Mouse (Mus musculus) left cerebral cortex, adult 2 months (tissue): ENCODE data around the gene Ddx23. TPM values are rescaled to one million over a fixed set of nuclear protein-coding genes. Genes with fewer than 3 reads are reported as not detected.

ENCODE experiments used
- DNase-seq, 2 experiments: peaks; one replicate each; pipeline ENCODE4 v3.0.0; 2021 to 2022; ENCODE audit warnings: low spot score in 2 of 2, mixed read lengths in 1 of 2; ENCODE audit errors: extremely low spot score in 1 of 2
- H3K27ac ChIP-seq: fragments of 200-600 bp; 2 replicates; pipeline ENCODE4 v1.8.1; 2022
- H3K4me3 ChIP-seq: fragments of 200-600 bp; 2 replicates; pipeline ENCODE4 v1.8.1; 2022
- CTCF ChIP-seq: fragments of 200-600 bp; IDR thresholded peaks from 2 replicates; pipeline ENCODE4 v1.8.1; 2022; ENCODE audit warnings: antibody characterized with exemption, mild to moderate bottlenecking, moderate library complexity
- intact Hi-C: fragments of 180-260 bp; cut with DNase I; formaldehyde crosslinking; loops from one replicate; pipeline ENCODE4 v1.15.1; 2025
- total RNA-seq, 2 experiments: library from RNA; stranded (reverse); gene quantifications; 2 replicates each; pipeline ENCODE4 v1.2.3; 2021

Ddx23 gene
- total RNA-seq, 2 experiments from 2014 or later, result 84.4 to 90.2 TPM

- TF ChIP-seq CTCF, result no peak
- Histone ChIP-seq H3K4me3 (peak overlapping the region; percentile 91), H3K27ac (peak overlapping the region; percentile 97)
- no peak for DNase-seq
- intact Hi-C loops, result no loop called here
Observed at GRCm38 (mm10) chr15:98610131-98610633, 52.5 kb downstream of the Ddx23 start.

DNA sequence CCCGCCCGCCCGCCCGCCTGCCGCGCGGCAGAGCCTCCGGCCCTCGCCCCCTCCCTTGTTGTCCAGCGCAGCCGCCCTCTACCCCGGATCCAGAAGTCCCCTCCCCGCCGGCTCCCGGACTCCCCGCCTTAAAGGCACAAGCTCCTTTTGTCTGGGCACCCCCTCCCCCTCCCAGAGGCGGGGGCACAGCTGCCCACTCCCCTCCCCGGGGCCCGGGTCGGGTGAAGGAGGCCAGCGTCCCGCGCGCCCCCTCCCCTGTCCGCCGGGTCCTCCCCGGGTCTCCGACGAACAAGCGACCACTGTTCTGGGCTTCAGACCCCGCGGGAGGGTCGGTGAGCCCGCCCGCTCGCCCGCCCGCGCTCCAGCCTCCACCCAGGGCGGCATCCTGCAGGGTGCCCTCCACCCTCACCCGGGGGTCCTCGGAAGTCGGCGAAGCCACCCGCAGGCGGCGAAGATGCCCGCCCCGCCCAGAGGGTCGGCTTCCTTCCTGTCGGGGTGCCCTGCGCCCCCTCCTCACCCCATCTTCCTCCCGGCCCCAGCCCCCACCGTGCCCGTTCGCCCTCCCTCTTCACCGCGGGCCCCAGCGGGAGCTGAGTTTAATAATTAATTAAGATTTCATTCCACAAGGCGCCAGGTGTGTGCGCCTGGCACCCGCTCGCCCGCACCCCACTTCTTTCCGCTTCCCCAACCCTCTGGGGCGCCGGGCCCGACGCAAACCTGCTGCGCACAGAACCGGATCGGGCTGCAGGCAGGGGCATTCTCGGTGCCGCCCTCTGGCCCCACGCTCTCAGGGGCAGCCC lies 53.2 kb downstream of the Ddx23 start, which contains the start of gene Adcy6:
Gene Adcy6 (minus strand): TSS at position 746 of the 800 bp plus-strand sequence.
- TF ChIP-seq CTCF, result no peak
- H3K27ac ChIP-seq, result peak within 1 kb of the TSS; percentile 97
- DNase-seq, result peak; percentile 73
- H3K4me3 ChIP-seq, result peak within 1 kb of the TSS; percentile 91
- intact Hi-C loops, result no loop called here

DNA sequence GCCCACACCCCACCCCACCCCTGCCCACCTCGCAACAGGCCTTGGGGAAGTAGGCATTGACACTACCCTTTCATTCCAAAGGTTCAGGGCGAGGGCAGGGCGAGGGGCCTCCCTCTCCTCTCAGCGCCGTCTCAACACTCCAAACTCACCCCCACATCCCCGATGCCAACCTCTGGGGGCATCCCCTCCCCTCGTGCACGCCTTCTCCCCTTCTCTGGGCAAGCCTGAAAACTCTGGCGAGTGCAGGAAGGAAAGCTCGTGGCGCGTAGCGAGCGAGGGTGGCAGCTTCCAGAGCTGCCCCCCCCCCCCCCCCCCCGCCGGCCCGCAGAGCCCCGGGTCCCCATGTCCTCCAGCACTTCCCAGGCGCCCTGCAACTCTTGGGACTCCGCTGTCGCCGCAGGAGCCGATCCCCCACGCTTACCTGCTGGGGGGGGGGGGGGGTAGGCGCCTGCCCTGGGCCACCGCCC lies 53.9 kb downstream of the Ddx23 start:
- intact Hi-C loops, result no loop called here
- no peak for DNase-seq
- H3K27ac ChIP-seq, result peak overlapping the region; percentile 16
- peak overlapping the region; percentile 91 for H3K4me3 ChIP-seq
- TF ChIP-seq CTCF, result no peak

DNA sequence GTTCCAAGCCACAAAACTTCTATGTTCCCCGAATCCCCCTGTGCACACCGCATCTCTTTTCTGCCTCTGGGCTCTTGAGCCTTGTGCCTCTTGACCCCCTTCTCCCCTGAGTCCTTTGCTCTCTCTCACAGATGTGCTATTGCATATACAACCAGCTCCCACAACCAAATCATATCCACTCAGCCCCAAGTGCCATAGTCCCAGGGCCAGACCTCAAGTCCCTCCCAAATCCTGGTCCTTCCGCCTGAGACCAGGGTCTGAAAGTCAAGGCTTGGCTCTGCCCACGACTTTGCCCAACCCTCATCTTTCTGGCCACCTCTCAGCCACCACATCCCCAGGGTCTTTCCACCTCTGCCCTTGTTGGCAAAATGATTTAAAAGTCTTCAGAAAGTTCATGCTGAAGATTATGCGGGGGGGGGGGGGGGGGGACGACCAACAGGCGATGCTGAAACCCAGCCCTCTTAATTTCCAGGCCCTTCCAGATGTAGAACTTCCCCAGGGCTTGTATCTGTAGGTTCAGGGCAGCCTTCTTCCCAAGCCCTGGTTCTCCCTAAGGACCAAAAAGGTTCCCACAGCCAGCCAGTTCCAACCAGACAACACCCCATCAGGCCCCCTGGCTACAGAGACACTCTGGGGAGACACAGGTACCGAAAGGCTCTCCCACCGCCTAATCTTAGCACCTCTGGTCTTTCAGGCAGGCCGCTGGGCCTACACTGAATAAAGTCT lies 54.5 kb downstream of the Ddx23 start:
- intact Hi-C loops, result no loop called here
- TF ChIP-seq CTCF, result no peak
- Histone ChIP-seq H3K27ac (peak overlapping the region; percentile 16), H3K4me3 (peak overlapping the region; percentile 91)
- DNase-seq, result no peak

DNA sequence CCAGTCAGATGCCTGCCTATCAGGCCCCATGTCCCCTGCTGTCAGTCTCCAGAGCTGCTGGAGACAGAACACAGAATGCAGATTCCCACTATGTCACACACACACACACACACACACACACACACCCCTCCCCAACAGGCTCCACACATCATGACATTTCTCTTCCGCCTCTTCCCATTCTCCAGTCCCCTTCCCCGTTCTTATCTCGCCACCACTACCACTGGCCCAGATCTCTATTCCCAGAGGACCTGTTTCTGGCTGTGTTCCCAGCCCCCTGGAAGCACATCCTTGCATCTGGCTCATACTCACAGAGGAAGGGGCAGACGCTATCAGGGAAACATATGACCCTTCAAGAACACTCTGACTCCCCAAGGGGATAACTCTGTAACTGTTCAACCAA lies 55.1 kb downstream of the Ddx23 start:
- DNase-seq, result no peak
- Histone ChIP-seq H3K4me3 (no peak overlapping the region; the same call in 1 of the 2 replicates), H3K27ac (no peak overlapping the region)
- TF ChIP-seq CTCF, result no peak
- intact Hi-C loops, result no loop called here

GRCm38 (mm10) chr15:98606739-98607138 lies 56.0 kb downstream of the Ddx23 start:
- H3K4me3 ChIP-seq, result 0 out of 2 replicates have a peak overlapping the region, but pooled peaks have one; percentile 13
- intact Hi-C loops, result no loop called here
- TF ChIP-seq CTCF, result no peak
- no peak for DNase-seq
- no peak overlapping the region for H3K27ac ChIP-seq

GRCm38 (mm10) chr15:98606051-98606536 lies 56.6 kb downstream of the Ddx23 start:
- intact Hi-C loops, result no loop called here
- TF ChIP-seq CTCF, result no peak
- Histone ChIP-seq H3K4me3 (no peak overlapping the region), H3K27ac (no peak overlapping the region)
- DNase-seq, result no peak

DNA sequence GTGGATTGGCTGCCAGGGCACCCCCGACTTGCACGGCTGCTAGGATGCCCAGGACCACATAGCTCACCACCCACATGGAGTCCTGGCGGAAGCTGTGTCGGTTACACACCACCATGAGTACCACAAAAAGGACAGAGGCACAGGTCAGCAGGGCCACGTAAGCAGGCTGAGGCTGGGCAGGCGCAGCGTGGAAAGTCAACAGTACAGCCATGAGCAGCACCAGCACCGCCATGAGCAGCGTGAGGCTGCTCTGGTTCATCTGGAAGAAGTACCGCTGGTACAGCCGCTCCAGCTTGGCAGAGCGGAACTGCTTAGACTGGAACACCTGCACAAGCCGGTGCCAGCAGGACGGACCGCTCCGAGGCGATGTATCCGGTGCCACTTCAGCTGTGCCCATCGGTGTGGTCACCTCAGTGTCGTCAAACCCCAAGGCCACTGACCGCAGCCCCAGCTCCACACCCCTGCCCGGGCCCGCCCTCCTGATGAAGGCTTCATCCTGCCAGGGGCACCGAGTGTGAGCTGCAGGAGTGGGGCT lies 58.6 kb downstream of the Ddx23 start:
- H3K27ac ChIP-seq, result no peak overlapping the region
- DNase-seq, result no peak
- intact Hi-C loops, result no loop called here
- TF ChIP-seq CTCF, result no peak
- no peak overlapping the region for H3K4me3 ChIP-seq

DNA sequence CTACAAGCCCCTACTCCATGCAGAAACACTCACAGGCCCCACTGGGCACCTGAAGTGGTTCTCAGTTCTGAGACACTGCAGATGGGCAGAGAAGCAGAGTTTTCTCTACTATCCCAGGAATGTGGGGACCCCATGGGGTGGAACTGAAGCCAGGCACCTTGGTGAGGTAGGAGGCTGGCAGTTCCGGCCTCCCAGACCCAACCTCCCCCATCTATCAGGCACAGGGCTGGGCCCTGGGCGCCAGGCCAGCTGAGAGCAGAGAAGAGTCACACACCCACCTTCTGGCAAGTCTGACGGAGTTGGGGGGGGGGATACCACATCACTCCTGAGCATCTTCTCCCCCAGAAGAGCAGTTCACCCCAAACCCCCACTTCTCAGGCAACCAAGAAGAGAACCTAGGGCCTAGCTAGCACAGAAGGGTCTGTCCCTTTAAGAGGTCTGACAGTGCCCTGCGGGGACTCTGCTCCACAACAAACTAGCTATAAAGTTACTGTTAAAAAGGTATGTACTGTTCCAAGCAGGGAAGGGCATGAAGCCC lies 59.7 kb downstream of the Ddx23 start:
- no peak for TF ChIP-seq CTCF
- Histone ChIP-seq H3K4me3 (peak overlapping the region; percentile 7; the same call in 1 of the 2 replicates), H3K27ac (no peak overlapping the region)
- DNase-seq, result no peak
- intact Hi-C loops, result no loop called here

GRCm38 (mm10) chr15:98602191-98602881 lies 60.4 kb downstream of the Ddx23 start:
- H3K27ac ChIP-seq, result no peak overlapping the region
- intact Hi-C loops, result no loop called here
- no peak for DNase-seq
- TF ChIP-seq CTCF, result no peak
- peak overlapping the region; percentile 7; the same call in 1 of the 2 replicates for H3K4me3 ChIP-seq

DNA sequence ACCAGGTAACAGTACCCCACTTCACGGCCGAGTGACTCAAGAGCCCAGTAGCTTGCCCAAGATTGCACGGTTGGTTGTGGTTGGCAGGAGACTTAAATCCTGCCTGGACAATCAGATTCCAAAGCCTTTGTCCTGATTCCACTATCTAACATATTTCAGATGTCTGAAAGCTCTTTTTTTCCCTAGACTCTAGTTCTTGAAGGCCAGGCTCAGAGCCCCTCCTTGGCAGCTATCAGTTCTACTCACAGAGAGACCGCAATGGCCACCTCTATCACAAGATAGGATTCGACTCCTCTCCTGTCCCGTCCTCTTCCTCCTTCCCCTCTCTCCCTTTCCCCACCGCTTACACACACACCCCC lies 60.9 kb downstream of the Ddx23 start:
- Histone ChIP-seq H3K27ac (no peak overlapping the region), H3K4me3 (no peak overlapping the region)
- no peak for TF ChIP-seq CTCF
- DNase-seq, result no peak
- intact Hi-C loops, result no loop called here
